Mouse (Mus musculus) myocyte (in vitro differentiated cells): ENCODE data around the gene Tsacc. TPM values are rescaled to one million over a fixed set of nuclear protein-coding genes. Genes with fewer than 3 reads are reported as not detected.
"Not testable (repeated sequence)": the region's sequence is repeated elsewhere in the genome, so short reads cannot be mapped to it uniquely, and the experiment has no call there.

Source experiments
- H3K27me3 ChIP-seq: one replicate; pipeline ENCODE4 v1.6.1; 2011; ENCODE audit not compliant: control insufficient read depth, insufficient read depth, insufficient read length
- H3K36me3 ChIP-seq: one replicate; pipeline ENCODE4 v1.6.1; 2011; ENCODE audit not compliant: control insufficient read depth, insufficient read depth
- H3K4me2 ChIP-seq: one replicate; pipeline ENCODE4 v1.6.1; 2011; ENCODE audit warnings: low read depth, control low read depth
- H3K4me3 ChIP-seq: one replicate; pipeline ENCODE4 v1.5.1; 2011; ENCODE audit warnings: mild to moderate bottlenecking, control low read depth, moderate library complexity
- H3K79me2 ChIP-seq: one replicate; pipeline ENCODE4 v1.6.1; 2011; ENCODE audit not compliant: control insufficient read depth, insufficient read depth
- H3ac ChIP-seq: one replicate; pipeline ENCODE4 v1.6.1; 2011; ENCODE audit not compliant: control insufficient read depth, insufficient read length
- CEBPB ChIP-seq: IDR thresholded peaks from 2 replicates; pipeline ENCODE4 v1.6.1; 2011; ENCODE audit warnings: mild to moderate bottlenecking, moderate library complexity; ENCODE audit not compliant: poor library complexity, insufficient read depth, severe bottlenecking
- E2F4 ChIP-seq: IDR thresholded peaks from one replicate; pipeline ENCODE4 v1.6.1; 2011; ENCODE audit warnings: mild to moderate bottlenecking, control low read depth, moderate library complexity; ENCODE audit not compliant: insufficient read depth
- MAX ChIP-seq: IDR thresholded peaks from one replicate; pipeline ENCODE4 v1.6.1; 2011; ENCODE audit warnings: low read depth, mild to moderate bottlenecking, control low read depth
- MYOD1 ChIP-seq, 3 experiments: IDR thresholded peaks; one replicate each; pipeline ENCODE4 v1.6.1; 2011; ENCODE audit warnings: control low read depth in 2 of 3, low read depth in 2 of 3, mild to moderate bottlenecking in 2 of 3, moderate library complexity in 1 of 3; ENCODE audit not compliant: insufficient read length in 2 of 3, control insufficient read depth in 1 of 3
- MYOG ChIP-seq, 3 experiments: IDR thresholded peaks; one replicate each; pipeline ENCODE4 v1.6.1; 2011; ENCODE audit warnings: control low read depth in 2 of 3, low read depth in 2 of 3, mild to moderate bottlenecking in 2 of 3; ENCODE audit not compliant: insufficient read length in 2 of 3, control insufficient read depth in 1 of 3, insufficient read depth in 1 of 3
- POLR2A ChIP-seq: IDR thresholded peaks from one replicate; pipeline ENCODE4 v1.6.1; 2011; ENCODE audit warnings: low read depth, mild to moderate bottlenecking, control low read depth, moderate library complexity; ENCODE audit not compliant: insufficient read length
- POLR2AphosphoS2 ChIP-seq: IDR thresholded peaks from one replicate; pipeline ENCODE4 v1.6.1; 2011; ENCODE audit warnings: low read depth, control low read depth; ENCODE audit not compliant: insufficient read length
- REST ChIP-seq: IDR thresholded peaks from one replicate; pipeline ENCODE4 v1.6.1; 2011; ENCODE audit warnings: mild to moderate bottlenecking, control low read depth, moderate library complexity; ENCODE audit not compliant: insufficient read depth, insufficient read length
- SRF ChIP-seq: IDR thresholded peaks from one replicate; pipeline ENCODE4 v1.6.1; 2011; ENCODE audit warnings: low read depth; ENCODE audit not compliant: control insufficient read depth, insufficient read length
- TCF12 ChIP-seq: IDR thresholded peaks from one replicate; pipeline ENCODE4 v1.6.1; 2011; ENCODE audit warnings: mild to moderate bottlenecking, control low read depth; ENCODE audit not compliant: poor library complexity, insufficient read depth, severe bottlenecking
- TCF3 ChIP-seq: IDR thresholded peaks from one replicate; pipeline ENCODE4 v1.6.1; 2011; ENCODE audit warnings: low read depth, control low read depth; ENCODE audit not compliant: insufficient read length
- USF1 ChIP-seq: IDR thresholded peaks from one replicate; pipeline ENCODE4 v1.6.1; 2011; ENCODE audit warnings: low read depth, mild to moderate bottlenecking, control low read depth, moderate library complexity
- polyA plus RNA-seq: library from polyadenylated mRNA; unstranded; fragments of >200 nt; fragmentation: generic; extraction: Trizol; gene quantifications from one replicate; pipeline ENCODE4 v1.2.1, GENCODE M21; 2012; ENCODE audit warnings: missing spikeins

The Tsacc gene
- polyA plus RNA-seq, 1 experiment, result 2.7 TPM

DNA sequence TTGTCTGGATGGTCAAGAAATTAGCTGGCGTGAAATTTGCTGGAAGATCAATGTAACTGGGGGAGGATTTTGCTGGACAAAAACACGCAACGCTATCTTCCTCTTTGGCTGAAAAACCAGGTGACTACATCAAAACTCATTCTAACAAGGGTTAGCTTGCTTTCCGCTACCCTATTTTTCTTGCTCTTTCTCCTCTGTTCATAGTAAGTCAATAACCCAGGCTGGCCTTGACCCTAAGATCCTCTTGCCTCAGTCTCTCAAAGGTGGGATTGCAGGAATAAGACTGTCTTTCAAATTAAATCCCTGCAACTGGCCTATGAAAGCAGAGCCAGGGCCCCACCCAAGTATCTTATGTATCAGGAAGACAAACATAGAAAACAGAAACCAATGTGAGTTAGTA is 9.7 kb downstream of the Tsacc start, which contains the start of gene Gm38392:
Gene Gm38392, minus strand, starts transcription at position 101 of the 400 bp plus-strand sequence.
- no peaks in the 10 kb centered on the region for H3K27me3 ChIP-seq
- TF ChIP-seq MAX, result no peak
- TF ChIP-seq E2F4, result no peak
- no peak for TF ChIP-seq POLR2AphosphoS2
- no peak for TF ChIP-seq MYOD1 (IDR thresholded peaks at IDR 0.05; ENCODE audit: control insufficient read depth in 1 of 3, insufficient read length in 2 of 3, low read depth in 2 of 3)
- TF ChIP-seq USF1, result no peak
- no peak for TF ChIP-seq POLR2A
- TF ChIP-seq MYOG (IDR thresholded peaks at IDR 0.05; ENCODE audit: control insufficient read depth in 1 of 3, insufficient read depth in 1 of 3, insufficient read length in 2 of 3, low read depth in 2 of 3), result no peak
- no peak for TF ChIP-seq TCF12
- TF ChIP-seq CEBPB, result no peak
- no peaks in the 10 kb centered on the region for H3K36me3 ChIP-seq
- H3ac ChIP-seq, result no peak within 1 kb of the TSS
- no peak within 1 kb of the TSS for H3K4me2 ChIP-seq
- H3K79me2 ChIP-seq, result no peaks in the 10 kb centered on the region
- no peak within 1 kb of the TSS for H3K4me3 ChIP-seq

DNA sequence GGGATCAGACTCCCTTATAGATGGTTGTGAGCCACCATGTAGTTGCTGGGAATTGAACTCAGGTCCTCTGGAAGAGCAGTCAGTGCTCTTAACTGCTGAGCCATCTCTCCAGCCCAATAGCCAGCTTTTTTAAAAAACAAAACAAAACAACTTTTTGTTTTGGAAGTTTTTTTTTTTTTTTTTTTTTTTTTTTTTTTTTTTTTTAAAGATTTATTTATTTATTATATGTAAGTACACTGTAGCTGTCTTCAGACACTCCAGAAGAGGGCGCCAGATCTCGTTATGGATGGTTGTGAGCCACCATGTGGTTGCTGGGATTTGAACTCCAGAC is 11.3 kb downstream of the Tsacc start:
- H3K36me3 ChIP-seq, H3K27me3 ChIP-seq: not testable (repeated sequence)

DNA sequence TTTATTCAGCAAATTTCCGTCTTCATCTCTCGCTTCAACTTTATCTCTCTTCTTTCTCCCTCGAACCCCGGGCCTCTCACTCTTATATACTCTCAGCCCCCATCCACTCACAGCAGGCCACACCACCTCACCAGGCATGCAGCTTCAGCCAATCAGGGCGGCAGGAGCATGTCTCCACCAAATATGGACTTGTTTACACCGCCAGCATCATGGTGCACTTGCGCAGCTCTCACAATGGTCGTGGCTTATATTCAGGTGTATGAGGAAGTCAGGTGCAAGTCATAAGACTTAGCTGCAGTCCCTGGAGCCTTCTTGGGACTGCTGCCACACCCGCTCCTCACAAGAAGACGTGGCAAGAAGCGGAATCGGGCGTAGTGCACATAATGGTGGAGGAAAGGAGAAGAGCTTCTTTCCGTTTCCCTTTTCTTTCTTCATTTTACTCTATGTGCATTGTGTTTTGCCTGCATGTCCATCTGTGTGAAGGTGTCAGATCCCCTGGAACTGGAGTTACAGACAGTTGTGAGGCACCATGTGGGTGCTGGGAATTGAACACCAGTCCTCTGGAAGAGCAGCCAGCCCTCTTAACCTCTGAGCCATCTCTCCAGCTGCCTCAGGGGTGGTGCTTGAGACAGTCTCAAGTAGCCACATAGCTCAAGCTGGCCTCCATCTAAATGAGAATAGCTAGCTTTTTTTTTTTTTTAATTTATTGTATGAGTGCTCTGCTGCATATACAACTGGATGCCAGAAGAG is 11.8 kb downstream of the Tsacc start:
- not testable (repeated sequence) for H3K4me2 ChIP-seq, H3ac ChIP-seq, H3K79me2 ChIP-seq, H3K27me3 ChIP-seq, H3K36me3 ChIP-seq, H3K4me3 ChIP-seq

More for the DNA sequence above, 11.3 kb downstream of the Tsacc start:
- not testable (repeated sequence) for H3ac ChIP-seq, H3K4me2 ChIP-seq, H3K79me2 ChIP-seq, H3K4me3 ChIP-seq

DNA sequence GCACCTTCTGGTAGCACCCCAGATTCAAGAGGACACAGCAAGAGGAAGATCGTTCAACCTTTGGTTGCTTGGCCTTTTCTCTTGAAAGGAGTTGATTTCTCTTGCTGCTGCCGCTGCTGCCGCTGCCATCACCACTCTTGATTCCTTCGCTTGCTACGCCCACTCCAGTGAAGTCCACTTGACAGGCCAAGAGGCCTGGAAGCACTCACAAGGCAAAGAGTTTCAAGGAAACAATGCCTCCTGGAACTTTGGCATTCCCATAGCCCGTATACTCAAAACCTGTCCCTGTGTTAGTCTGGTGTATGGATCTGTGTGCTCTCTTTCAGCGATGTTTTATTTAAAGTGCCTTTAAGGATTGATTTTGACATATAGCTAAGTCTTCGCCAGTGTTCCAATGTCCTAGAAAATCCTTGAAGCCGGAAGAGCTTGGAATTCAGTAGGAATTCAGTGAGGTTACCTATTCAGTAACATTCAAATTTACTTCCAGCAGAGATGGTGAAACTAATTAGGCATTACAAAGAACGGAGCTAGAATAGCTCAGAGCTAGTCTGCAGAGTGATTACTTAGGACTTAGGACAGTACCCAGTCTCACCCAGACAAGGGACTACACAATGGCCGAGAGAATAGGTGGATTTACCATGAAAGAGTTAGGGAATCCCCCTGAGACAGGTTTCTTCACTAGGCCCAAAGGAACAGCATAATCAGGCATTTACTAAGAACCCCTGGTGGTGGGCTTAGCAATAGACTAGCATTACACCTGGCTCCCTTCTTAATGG is 15.5 kb downstream of the Tsacc start:
- H3K27me3 ChIP-seq, H3K4me2 ChIP-seq, H3K4me3 ChIP-seq, H3ac ChIP-seq, H3K79me2 ChIP-seq, H3K36me3 ChIP-seq: not testable (repeated sequence)

DNA sequence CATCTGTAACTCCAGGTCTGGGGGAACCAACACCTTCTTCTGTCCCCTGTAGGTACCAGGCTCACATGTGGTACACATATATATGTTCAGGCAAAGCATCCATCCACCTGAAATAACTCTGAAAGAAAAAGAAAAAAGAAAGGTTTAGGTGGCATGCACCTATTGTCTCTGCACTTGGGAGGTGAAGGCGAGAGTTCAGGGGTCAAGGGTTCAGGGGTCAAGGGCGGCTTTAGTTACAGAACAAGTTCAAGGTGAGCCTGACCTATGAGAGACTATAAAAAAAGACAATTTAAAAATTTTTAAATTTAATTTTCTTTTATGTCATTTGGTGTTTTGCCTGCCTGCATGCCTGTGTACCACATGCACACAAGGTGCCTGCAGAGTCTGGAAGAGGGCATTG is 16.8 kb downstream of the Tsacc start:
- H3K4me2 ChIP-seq, result no peak overlapping the region
- peaks cover 9% of the 10 kb centered on the region for H3K27me3 ChIP-seq
- no peak overlapping the region for H3ac ChIP-seq
- H3K79me2 ChIP-seq, result no peaks in the 10 kb centered on the region
- TF ChIP-seq CEBPB (no peak), USF1 (no peak), MAX (no peak), REST (no peak), MYOD1 (IDR thresholded peaks at IDR 0.05; ENCODE audit: control insufficient read depth in 1 of 3, insufficient read length in 2 of 3, low read depth in 2 of 3) (no peak), SRF (no peak), TCF12 (no peak), POLR2A (no peak), E2F4 (no peak), TCF3 (no peak), POLR2AphosphoS2 (no peak), MYOG (IDR thresholded peaks at IDR 0.05; ENCODE audit: control insufficient read depth in 1 of 3, insufficient read depth in 1 of 3, insufficient read length in 2 of 3, low read depth in 2 of 3) (no peak)
- H3K36me3 ChIP-seq, result no peaks in the 10 kb centered on the region
- H3K4me3 ChIP-seq, result no peak overlapping the region
